Mouse (Mus musculus) kidney, adult 11 months (tissue): ENCODE results near the gene Ube2u.

Source experiments
- DNase-seq: peaks from one replicate; pipeline ENCODE4 v3.0.0; 2022

Ube2u gene

GRCm38 (mm10) chr4:100553296-100553695, 74.6 kb downstream of the Ube2u start:
- no peak for DNase-seq

DNA sequence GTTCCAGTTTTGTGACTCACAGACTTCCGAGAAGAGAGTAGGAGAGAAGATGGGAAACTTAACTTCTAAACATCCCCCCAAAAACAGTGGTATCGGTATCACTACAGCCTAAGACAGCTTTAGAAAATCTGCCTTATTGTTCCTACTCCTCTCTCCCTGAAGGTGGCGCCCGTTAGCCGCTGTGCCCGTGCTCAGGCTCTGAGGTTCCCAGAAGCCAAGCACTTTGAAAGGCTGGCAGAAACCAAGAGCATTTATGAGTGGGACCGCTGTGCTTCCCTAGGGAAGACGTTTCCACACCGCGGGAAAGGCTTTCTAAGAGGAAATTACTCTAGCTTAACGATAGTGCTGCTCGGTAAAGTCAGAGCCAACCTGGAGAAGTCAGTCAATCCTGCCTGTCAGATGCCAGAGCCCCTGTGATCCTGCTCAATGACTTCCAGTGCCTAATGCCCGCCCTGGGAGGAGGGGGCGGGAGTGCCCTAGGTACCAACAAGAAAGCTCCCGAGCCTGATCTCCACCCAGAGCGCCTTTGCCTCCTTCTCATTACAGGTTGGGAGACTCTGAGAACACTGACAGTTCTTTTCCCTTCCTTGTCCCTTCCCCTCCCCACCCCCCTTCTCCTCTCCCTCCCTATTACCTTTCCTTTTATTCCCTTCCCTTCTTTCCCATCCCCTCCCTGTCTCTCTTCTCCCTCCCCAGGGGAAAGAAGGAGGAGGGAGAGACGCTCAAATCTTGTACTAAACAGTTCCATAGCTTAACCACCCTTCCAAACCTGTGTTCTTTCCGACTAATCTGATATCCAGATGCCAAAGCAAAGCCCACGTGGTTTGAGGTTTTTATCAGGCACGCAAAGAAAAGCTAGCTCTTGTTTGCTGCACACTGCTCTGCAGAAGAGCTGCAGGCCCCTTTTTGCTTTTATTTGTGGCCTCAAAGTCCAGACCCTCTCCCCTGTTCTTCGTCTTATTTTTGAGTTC, 109.9 kb downstream of the Ube2u start:
- DNase-seq = peak; percentile 36

- DNase-seq = no peak
These were observed 117.1 kb downstream of the Ube2u start for GRCm38 (mm10) chr4:100595771-100596170.

DNA sequence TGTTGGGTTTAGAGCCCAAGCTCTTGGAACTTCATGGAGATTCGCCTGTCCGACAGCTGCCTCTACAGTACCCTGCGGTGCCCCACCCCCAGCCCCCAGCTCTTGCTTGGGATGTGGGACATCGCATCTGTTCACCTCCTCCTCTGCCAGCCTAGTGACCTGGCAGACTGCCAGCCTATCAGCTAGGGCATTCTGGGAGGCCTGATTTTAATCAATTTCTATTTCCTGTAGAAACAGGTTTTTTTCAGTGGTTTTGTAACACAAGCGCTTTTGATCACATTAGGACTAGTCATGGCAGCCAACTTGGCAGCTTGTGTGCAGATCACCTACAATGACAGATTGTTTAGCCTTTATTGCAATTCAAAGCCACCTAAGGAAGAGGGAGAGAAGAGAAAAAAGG, 118.0 kb downstream of the Ube2u start:
- DNase-seq = no peak

DNA sequence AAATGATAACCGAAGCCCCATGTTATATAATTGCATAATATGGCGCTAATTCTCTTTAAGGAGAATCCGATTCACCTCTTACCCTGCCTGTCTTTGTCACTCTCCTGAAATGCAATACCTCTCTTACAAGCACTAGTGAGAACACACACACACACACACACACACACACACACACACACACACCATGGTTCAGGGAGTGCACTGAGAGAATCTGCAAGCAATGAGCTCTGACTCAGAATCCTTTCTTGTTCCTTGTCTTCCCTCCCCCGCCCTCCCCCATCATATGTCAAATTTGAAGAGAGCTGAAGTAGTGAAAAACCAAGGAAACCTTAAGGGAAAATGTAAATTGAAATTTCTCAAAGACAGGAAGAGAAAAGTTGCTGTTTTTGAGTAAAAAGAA, 118.4 kb downstream of the Ube2u start:
- no peak for DNase-seq
